Mouse (Mus musculus) urinary bladder, postnatal 10 days (tissue): ENCODE data around the gene Pde6h.

Experiments used
- DNase-seq: peaks from one replicate; pipeline ENCODE4 v3.0.0; 2022; ENCODE audit warnings: low spot score

The Pde6h gene

GRCm38 (mm10) chr6:136983201-136983600, 59.6 kb downstream of the Pde6h start:
- no peak for DNase-seq

GRCm38 (mm10) chr6:136986019-136986418, 62.4 kb downstream of the Pde6h start:
- DNase-seq: no peak

- no peak for DNase-seq
These were observed 63.1 kb downstream of the Pde6h start for GRCm38 (mm10) chr6:136986718-136987117.

GRCm38 (mm10) chr6:136988536-136989060, 65.0 kb downstream of the Pde6h start:
- no peak for DNase-seq

- no peak for DNase-seq
These were observed 66.3 kb downstream of the Pde6h start for GRCm38 (mm10) chr6:136989824-136990497.

- no peak for DNase-seq
These were observed 66.9 kb downstream of the Pde6h start for GRCm38 (mm10) chr6:136990557-136990956.

- DNase-seq: no peak
These were observed 69.9 kb downstream of the Pde6h start for GRCm38 (mm10) chr6:136993574-136993973.

- DNase-seq: no peak
These were observed 71.9 kb downstream of the Pde6h start for GRCm38 (mm10) chr6:136995533-136995932.

GRCm38 (mm10) chr6:136996336-136996735, 72.7 kb downstream of the Pde6h start:
- DNase-seq: no peak

GRCm38 (mm10) chr6:136998181-136998580, 74.5 kb downstream of the Pde6h start:
- no peak for DNase-seq

- no peak for DNase-seq
These were observed 75.4 kb downstream of the Pde6h start for GRCm38 (mm10) chr6:136999009-136999408.

GRCm38 (mm10) chr6:136999707-137000446, 76.2 kb downstream of the Pde6h start:
- DNase-seq: no peak

- no peak for DNase-seq
These were observed 77.1 kb downstream of the Pde6h start for GRCm38 (mm10) chr6:137000706-137001105.

- no peak for DNase-seq
These were observed 77.9 kb downstream of the Pde6h start for GRCm38 (mm10) chr6:137001267-137002168.

GRCm38 (mm10) chr6:137002169-137002514, 78.5 kb downstream of the Pde6h start:
- no peak for DNase-seq

- DNase-seq: no peak
These were observed 80.7 kb downstream of the Pde6h start for GRCm38 (mm10) chr6:137004359-137004758.

- no peak for DNase-seq
These were observed 87.6 kb downstream of the Pde6h start for GRCm38 (mm10) chr6:137011187-137011586.

- DNase-seq: no peak
These were observed 90.7 kb downstream of the Pde6h start for GRCm38 (mm10) chr6:137014346-137014745.

- no peak for DNase-seq
These were observed 93.8 kb downstream of the Pde6h start for GRCm38 (mm10) chr6:137017216-137017973.
